ENCODE assay signal across 23 mouse cellular contexts in genomic region chr9:44595537-44595930, GRCm38 (mm10). TPM values are rescaled to one million over a fixed set of nuclear protein-coding genes. Genes with fewer than 3 reads are reported as not detected.
DNase-seq lines count a peak whose midpoint lies in the region; TF ChIP-seq lines count a peak whose summit lies in the region.
"Had no signal": no experiment of that assay in that cellular context is flagged by ENCODE, and none has a peak within 500 bp of the region (broad histone marks: within the 10 kb centered on the region; RNA-seq: fewer than 3 reads in every experiment).

No protein-coding gene starts in this region.

- DNase-seq in kidney, adult 9 months: peak; percentile 62
- no peak for DNase-seq in kidney, postnatal 25 days
- no peak for DNase-seq in ES-E14 (ENCODE audit: low read depth, low spot score)
- DNase-seq in right cerebral cortex, postnatal 4 days: no peak
- DNase-seq in testis, postnatal 10 days (ENCODE audit: low spot score): no peak
- DNase-seq: adrenal gland, adult 8-10 months; adrenal gland, postnatal 14 days; adrenal gland, postnatal 36 days; cerebellum, adult 11-12 months; cerebellum, adult 2 months; cerebellum, adult 9-10 months; cerebellum, postnatal 10 days; cerebellum, postnatal 25 days had no signal

- H3K4me1 ChIP-seq in ES-E14 (ENCODE audit: control insufficient read depth in 2 of 2, insufficient read depth in 2 of 2, low read length in 2 of 2, poor library complexity in 1 of 2): peaks cover 25 to 30% of the 10 kb centered on the region in 2 experiments
- H3K4me1 ChIP-seq in small intestine, adult 2 months (ENCODE audit: control insufficient read depth, insufficient read depth, insufficient read length, low read length): peaks cover 11% of the 10 kb centered on the region

- H3K4me3 ChIP-seq in ES-E14 (ENCODE audit: insufficient read depth in 1 of 2, low read depth in 1 of 2, low read length in 2 of 2, poor library complexity in 1 of 2, severe bottlenecking in 1 of 2): peak overlapping the region in 1 of 2 experiments; percentile 23; a peak in 1 of 4 replicates
- no peak overlapping the region for H3K4me3 ChIP-seq in small intestine, adult 2 months (ENCODE audit: low read depth, low read length)
- H3K4me3 ChIP-seq: embryonic facial prominence, embryonic 13.5 days; embryonic facial prominence, embryonic 15.5 days; erythroblast, embryonic 14.5 days; forebrain, embryonic 10.5 days; forebrain, embryonic 12.5 days had no signal

- H3K27ac ChIP-seq in ES-E14 (ENCODE audit: insufficient read depth, low read depth, low read length, poor library complexity, severe bottlenecking): peak overlapping the region; percentile 74; the same call in 1 of the 2 replicates
- 0 out of 2 replicates have a peak overlapping the region, but pooled peaks have one; percentile 49 for H3K27ac ChIP-seq in small intestine, adult 2 months (ENCODE audit: insufficient read depth, low read depth, low read length)
- H3K27ac ChIP-seq: embryonic facial prominence, embryonic 13.5 days; embryonic facial prominence, embryonic 15.5 days; forebrain, embryonic 10.5 days; forebrain, embryonic 12.5 days had no signal

- H3K9me3 ChIP-seq in ES-E14 (ENCODE audit: control insufficient read depth, insufficient read depth, low read depth, low read length): no peaks in the 10 kb centered on the region
- H3K9me3 ChIP-seq: embryonic facial prominence, embryonic 13.5 days; embryonic facial prominence, embryonic 15.5 days; forebrain, embryonic 10.5 days; forebrain, embryonic 12.5 days had no signal

- in situ Hi-C loops in ES-E14 (cut with MboI; ENCODE audit: low sequenced_read_pairs in 2 of 2, unreplicated experiment in 2 of 2): no loop called here

- 29% methylated on average over 1 of the region's 1 CpGs for WGBS in small intestine, adult 2 months

- no peak for TF ChIP-seq POLR2A in small intestine, adult 2 months (IDR thresholded peaks at IDR 0.05; ENCODE audit: low read depth, low read length)

- H3K9ac ChIP-seq in ES-E14 (ENCODE audit: insufficient read depth, low read depth, low read length, poor library complexity, severe bottlenecking): no peak overlapping the region
- H3K9ac ChIP-seq: embryonic facial prominence, embryonic 13.5 days; embryonic facial prominence, embryonic 15.5 days; forebrain, embryonic 12.5 days had no signal

- H3K36me3 ChIP-seq in ES-E14 (ENCODE audit: control insufficient read depth, insufficient read depth, low read length, poor library complexity, severe bottlenecking): no peaks in the 10 kb centered on the region
- no peaks in the 10 kb centered on the region for H3K36me3 ChIP-seq in small intestine, adult 2 months (ENCODE audit: control insufficient read depth, insufficient read depth, low read length)
- H3K36me3 ChIP-seq: embryonic facial prominence, embryonic 13.5 days; embryonic facial prominence, embryonic 15.5 days; forebrain, embryonic 10.5 days; forebrain, embryonic 12.5 days had no signal

- TF ChIP-seq CTCF in small intestine, adult 2 months (IDR thresholded peaks at IDR 0.05; ENCODE audit: extremely low read depth, insufficient read length, insufficient replicate concordance, low read depth, low read length): no peak

- H3K27me3 ChIP-seq in small intestine, adult 2 months (ENCODE audit: control insufficient read depth, insufficient read depth, low read length): no peaks in the 10 kb centered on the region
- H3K27me3 ChIP-seq: embryonic facial prominence, embryonic 15.5 days; forebrain, embryonic 12.5 days had no signal

TF ChIP-seq in ES-E14, 5 proteins besides CTCF, POLR2A, EP300 and RAD21:
- TF ChIP-seq CHD2 (IDR thresholded peaks at IDR 0.05; ENCODE audit: low read depth, low read length): no peak
- TF ChIP-seq ZNF384 (IDR thresholded peaks at IDR 0.05; ENCODE audit: low read depth, low read length): no peak
- no peak for TF ChIP-seq MAFK (IDR thresholded peaks at IDR 0.05; ENCODE audit: insufficient read depth, low read depth, low read length)
- TF ChIP-seq HCFC1 (IDR thresholded peaks at IDR 0.05; ENCODE audit: borderline replicate concordance, insufficient read depth, low read length): no peak
- TF ChIP-seq ZC3H11A (IDR thresholded peaks at IDR 0.05; ENCODE audit: borderline replicate concordance, low read depth, low read length): no peak

RNA-seq across cellular contexts. Expression of gene Ddx6, which starts 9.2 kb away (rescaled TPM):
- total RNA-seq in ES-E14 (2012; rRNA removed): 34.9 and 52.7 TPM in 2 replicates
- polyA plus RNA-seq in small intestine, adult 2 months (2012; rRNA removed): 5.1 and 9.6 TPM in 2 replicates

RNA-seq across cellular contexts. Expression of gene Cxcr5, which starts 33.9 kb away (rescaled TPM):
- total RNA-seq in ES-E14 (2012; rRNA removed): 0.21 and 0.31 TPM in 2 replicates
- polyA plus RNA-seq in small intestine, adult 2 months (2012; rRNA removed): 2.0 and 5.7 TPM in 2 replicates
- total RNA-seq: adrenal gland, postnatal 36 days; MEL had no signal
- polyA plus RNA-seq: C2C12; erythroblast, embryonic 14.5 days; forebrain, embryonic 14.5 days; forebrain, embryonic 16.5 days had no signal
